Mouse (Mus musculus): Measurements from ENCODE around the gene 1700001O22Rik.

DNA sequence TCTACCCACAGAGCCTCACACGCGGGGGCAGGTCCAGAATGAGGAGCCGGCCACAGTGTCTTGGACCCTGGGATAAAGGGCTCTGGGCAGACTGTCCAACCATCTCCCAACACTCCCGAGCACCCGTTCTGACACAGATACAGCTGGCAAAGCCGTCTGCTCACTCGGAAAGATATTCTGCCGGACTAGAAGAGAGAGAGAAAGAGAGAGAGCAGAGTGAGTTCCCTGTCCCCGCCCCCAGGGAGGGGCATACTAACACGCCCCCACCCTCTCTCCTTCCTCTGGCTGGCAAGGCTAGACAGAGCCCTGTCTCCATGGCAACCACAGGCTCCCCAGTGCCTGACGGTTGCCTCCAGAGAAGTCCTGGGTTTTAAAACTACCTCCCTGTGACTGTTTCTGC lies 7.1 kb downstream of the 1700001O22Rik start:
- TF ChIP-seq POLR2AphosphoS2 (IDR thresholded peaks at IDR 0.05; ENCODE audit: insufficient read length, low read depth) (peak; percentile 60), TCF12 (IDR thresholded peaks at IDR 0.05; ENCODE audit: insufficient read depth, poor library complexity, severe bottlenecking) (no peak), POLR2A (IDR thresholded peaks at IDR 0.05; ENCODE audit: insufficient read length, low read depth) (peak; percentile 62), MYOG (IDR thresholded peaks at IDR 0.05; ENCODE audit: control insufficient read depth in 1 of 3, insufficient read depth in 1 of 3, insufficient read length in 2 of 3, low read depth in 2 of 3) (no peak), E2F4 (IDR thresholded peaks at IDR 0.05; ENCODE audit: insufficient read depth) (no peak)

Measured in myocyte (in vitro differentiated cells).